Mouse (Mus musculus): Measurements from ENCODE around the gene Ube2q1.

The Ube2q1 gene

DNA sequence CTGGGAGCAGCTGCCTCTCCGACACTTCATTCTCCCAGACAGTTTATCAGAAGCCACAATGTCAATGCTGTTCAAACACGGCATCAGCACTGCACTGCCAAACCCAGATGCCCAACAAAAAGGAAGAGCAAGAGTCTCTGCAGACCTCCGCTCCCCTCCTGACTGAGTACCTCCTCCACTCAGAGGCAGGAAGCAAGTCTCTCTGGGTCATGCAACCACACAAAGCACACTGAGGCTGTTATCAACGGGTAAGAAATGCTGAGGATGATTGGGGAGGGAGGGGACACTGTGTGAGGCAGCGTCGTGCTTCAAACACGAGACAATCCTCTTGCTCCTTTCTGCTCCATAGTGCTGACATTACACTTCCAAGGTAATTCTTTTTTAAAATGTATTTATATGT is 46.5 kb downstream of the Ube2q1 start:
- CTCF ChIA-PET: no interaction called here

DNA sequence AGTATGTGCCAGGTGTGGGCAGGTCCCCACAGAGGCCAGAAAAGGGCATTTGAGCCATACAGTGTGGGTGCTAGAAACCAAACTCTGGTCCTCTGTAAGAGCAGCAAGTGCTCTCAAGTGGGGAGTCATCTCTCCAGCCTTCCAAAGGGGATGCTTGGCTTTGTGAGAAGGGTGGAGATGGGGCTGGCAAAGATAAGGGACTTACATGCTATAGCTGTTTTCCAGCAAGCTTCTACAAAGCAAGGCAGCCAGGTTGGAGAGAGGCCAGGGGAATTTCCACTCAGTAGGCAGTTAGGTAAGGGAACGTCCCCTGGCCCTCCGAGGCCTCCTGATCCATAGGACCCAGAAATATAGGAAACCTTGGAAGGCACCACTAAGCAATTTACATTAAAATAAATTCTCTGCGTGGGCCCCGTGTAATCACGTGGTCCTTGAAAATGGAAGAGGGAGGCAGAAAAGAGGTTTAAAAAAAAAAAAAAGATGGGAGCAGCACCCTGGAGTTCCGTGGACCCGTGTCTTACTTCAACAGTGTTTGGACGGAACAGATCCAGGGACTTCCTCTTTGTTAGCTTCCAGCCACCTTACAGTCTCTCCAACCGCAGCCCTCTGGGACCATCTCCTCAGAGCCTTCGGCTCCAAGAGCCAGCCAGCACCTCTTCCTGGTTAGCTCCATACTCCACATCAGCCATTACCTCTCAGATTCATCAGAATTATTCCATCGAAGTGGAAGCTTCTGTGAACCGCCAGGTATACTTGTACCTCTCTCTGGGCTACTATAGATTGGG is 47.1 kb downstream of the Ube2q1 start:
- CTCF ChIA-PET: no interaction called here

DNA sequence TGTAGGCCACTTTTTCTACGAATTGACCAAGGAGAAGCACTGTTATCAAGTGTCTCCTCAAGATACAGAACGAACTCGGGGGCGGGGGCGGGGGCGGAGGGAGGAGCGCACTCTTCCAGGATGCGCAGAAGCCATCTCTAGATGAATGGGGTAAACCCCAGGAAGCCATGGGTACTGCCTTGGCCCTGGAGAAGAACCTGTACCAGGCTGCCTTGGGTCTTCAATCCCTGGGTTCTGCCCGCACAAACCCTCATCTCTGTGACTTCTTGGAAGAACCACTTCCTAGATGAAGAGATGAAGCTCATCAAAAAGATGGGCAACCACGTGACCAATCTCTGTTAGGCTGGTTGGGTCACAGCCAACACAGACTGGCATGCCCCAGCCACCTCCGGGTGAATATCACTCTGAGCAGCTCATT is 47.7 kb downstream of the Ube2q1 start:
- CTCF ChIA-PET: no interaction called here

DNA sequence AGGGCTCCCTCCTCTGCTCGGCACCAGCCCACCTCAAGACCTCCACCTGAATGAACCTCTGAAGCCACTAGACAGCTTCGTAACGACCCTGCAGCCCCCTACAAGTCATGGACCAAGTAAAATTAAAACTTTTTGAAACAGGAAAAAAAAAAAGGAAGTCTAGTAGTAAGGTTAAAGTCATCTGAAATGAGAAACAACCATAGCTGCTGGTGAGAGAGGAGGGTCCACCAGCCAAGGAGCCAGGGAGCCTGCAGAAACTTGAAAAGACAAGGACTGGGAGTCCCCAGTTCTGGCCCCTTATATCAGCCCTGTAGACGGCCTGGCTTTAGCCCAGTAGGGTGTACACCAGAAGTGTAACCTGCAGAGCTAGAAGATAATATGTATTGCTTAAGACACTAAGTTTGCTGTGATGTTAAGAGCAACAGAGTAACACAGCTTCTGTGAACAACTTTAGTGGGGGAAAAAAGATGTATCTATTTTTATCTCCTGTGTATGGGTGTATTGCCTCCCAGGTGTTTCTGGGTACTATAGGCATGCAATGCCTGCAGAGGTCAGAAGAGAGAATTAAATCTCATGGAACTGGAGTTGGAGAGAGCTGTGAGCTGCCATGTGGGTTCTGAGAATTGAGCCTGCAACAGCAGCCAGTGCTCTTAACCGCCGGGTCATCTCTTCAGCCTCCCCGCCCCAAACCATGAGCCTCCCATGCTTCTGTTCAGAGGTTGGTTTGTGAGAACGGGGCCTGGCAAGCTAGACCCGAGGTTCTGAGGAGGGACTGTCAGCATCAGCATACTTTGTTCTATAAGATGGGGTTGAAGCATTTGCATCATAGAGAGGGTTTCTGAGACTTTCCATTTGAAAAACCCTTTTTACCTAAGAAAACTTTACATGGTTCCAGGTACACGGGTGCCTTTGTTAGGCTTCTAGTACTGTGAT is 48.4 kb downstream of the Ube2q1 start:
- CTCF ChIA-PET: no interaction called here

DNA sequence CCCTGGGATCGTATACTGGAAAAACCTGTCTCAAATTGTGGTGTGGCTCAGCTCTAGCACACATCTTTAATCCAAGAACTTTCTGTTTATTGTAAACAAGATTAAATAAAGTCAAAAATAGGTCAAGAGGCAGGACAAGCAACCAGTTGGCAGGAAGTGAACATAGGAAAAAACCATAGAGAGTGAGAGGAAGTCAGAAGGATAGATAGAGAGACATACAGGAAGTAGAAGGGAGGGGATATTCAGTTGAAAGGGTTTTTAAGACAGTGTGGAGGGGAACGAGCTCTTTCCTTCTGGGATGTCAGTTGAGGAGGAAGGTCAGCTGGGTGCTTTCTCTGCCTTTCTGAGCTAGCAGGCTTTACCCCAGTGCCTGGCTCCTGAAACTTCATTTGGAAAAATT is 50.2 kb downstream of the Ube2q1 start:
- CTCF ChIA-PET: no interaction called here

DNA sequence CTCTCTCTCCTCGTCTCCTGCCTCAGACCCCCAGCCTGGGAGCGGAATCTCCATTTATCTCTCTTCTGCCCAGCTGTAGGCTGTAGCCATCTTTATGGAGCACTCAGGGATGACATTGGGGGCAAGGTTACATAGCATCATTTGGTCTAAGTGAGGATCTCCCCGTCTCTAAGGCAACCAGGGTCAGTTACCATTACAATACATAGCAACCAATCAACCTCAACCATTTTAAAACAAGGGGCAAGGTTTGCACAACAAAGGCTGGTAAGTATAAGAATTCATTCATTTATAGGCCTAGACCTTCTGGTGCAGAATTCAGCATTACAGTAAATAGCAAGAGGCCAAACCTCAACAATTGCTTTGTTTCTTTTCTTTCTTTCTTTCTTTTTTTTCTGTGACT is 52.9 kb downstream of the Ube2q1 start:
- CTCF ChIA-PET: no interaction called here

DNA sequence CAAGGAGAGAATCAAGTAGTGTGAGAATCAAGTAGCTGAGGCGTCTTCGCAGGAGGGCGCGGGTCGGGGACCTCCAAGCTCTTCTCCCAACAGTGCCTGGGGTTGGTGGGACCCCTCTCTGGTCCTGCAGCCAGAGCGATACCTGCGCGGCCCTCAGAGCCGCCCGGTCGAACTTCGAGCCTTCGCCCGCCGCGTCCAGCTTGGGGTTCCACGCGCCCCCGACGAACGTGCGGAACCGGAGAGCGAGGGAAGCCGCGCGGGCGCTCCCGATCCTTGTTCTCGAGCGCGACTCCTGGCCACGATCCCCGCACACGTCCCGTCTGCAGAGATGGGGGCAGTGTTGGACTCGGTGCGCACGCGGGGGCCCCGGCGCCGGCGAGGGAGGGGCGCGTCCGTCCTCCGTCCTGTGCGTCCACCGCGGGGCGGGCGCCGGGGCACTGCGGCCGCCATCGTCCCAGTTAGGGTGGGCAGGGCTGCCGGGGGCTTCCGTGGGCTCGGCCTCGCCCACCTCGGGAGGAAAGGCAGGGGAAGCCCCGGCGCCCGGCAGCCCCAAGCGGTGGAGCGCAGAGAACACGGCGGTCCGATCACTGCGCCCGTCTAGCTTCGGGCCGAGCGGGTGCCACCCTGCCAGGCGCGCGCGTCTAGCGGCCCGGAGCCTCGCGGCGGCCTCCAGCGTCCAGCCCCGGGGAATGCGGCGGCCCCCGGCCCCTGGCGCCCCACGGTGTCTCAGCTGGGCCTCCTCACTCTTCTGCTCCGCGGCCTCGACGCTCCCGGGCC is 57.6 kb downstream of the Ube2q1 start, which contains the start of gene She:
She (plus strand) TSS at position 556 of the 777 bp plus-strand sequence.
- CTCF ChIA-PET: no interaction called here
